Mouse (Mus musculus) liver, embryonic 16.5 days (tissue): ENCODE measurements around the gene Eps15l1. TPM values are rescaled to one million over a fixed set of nuclear protein-coding genes. Genes with fewer than 3 reads are reported as not detected.

Experiments used
- ATAC-seq: fragments of 200-750 bp; cut with Nextera tagmentation; 2 replicates; pipeline ENCODE4 v1.8.0; 2017; ENCODE audit warnings: low read depth, mild to moderate bottlenecking, moderate number of reproducible peaks, moderate library complexity
- H3K27ac ChIP-seq: fragments of 300-500 bp; sonication (generic); 2 replicates; pipeline ENCODE4 v1.5.1; 2014; ENCODE audit warnings: mild to moderate bottlenecking, low read length
- H3K27me3 ChIP-seq: fragments of 300-500 bp; sonication (generic); 2 replicates; pipeline ENCODE4 v1.6.1; 2014; ENCODE audit warnings: low read depth, low read length, mixed read lengths; ENCODE audit not compliant: control insufficient read depth, insufficient read depth
- H3K36me3 ChIP-seq: fragments of 300-500 bp; sonication (generic); 2 replicates; pipeline ENCODE4 v1.6.1; 2014; ENCODE audit warnings: mild to moderate bottlenecking; ENCODE audit not compliant: control insufficient read depth, insufficient read depth
- H3K4me1 ChIP-seq: fragments of 300-500 bp; sonication (generic); 2 replicates; pipeline ENCODE4 v1.6.1; 2014; ENCODE audit warnings: low read depth, low read length, mixed read lengths; ENCODE audit not compliant: control insufficient read depth
- H3K4me2 ChIP-seq: fragments of 300-500 bp; sonication (generic); 2 replicates; pipeline ENCODE4 v1.6.1; 2014; ENCODE audit warnings: low read depth, low read length, mixed read lengths
- H3K4me3 ChIP-seq: fragments of 300-500 bp; sonication (generic); 2 replicates; pipeline ENCODE4 v1.5.1; 2014; ENCODE audit warnings: low read depth, mild to moderate bottlenecking, low read length
- H3K9ac ChIP-seq: fragments of 300-500 bp; sonication (generic); 2 replicates; pipeline ENCODE4 v1.6.1; 2014; ENCODE audit warnings: low read depth, low read length
- H3K9me3 ChIP-seq: fragments of 300-500 bp; sonication (generic); replicated peaks from 2 replicates; pipeline ENCODE4 v1.6.1; 2016; ENCODE audit warnings: low read length; ENCODE audit not compliant: control insufficient read depth
- WGBS: fragments of 180-500 bp; shearing (Covaris S2); extraction: QIAGEN DNeasy Blood & Tissue Kit; methylation state at CpG from one replicate; pipeline ENCODE4 v1.1.7; 2014; ENCODE audit not compliant: insufficient replicate concordance; 5-methylcytosine and 5-hydroxymethylcytosine counted together
- polyA plus RNA-seq: library from polyadenylated mRNA; unstranded; fragments of >200 nt; fragmentation: Nextera tagmentation; extraction: Ambion mirVana; gene quantifications from 2 replicates; pipeline ENCODE4 v1.2.1, GENCODE M21; 2015

The Eps15l1 gene
- polyA plus RNA-seq, 1 experiment from 2014 or later: 19.2 TPM

DNA sequence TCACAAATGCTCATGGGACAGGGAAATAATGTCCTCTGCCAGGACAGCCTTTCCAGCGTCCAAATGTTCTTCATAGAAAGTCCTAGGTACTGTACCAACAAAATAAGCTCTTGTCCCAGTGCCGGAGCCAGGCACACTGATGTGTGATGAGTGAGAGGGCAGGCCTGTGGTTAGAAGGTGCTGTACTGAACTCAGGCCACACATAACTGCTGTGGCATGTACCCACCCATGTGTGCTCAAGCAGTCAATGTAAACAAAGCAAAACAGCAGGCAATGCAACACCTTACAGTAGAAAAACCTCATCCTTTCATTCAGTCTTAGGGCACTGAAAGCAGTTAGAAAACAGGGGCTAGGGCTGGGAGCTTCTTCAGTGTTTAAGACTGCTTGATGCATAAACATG lies 35.5 kb downstream of the Eps15l1 start:
- no peak overlapping the region for H3K4me3 ChIP-seq
- no peaks in the 10 kb centered on the region for H3K4me1 ChIP-seq
- H3K4me2 ChIP-seq: no peak overlapping the region
- H3K9me3 ChIP-seq: no peaks in the 10 kb centered on the region
- no peak overlapping the region for H3K9ac ChIP-seq
- no peaks in the 10 kb centered on the region for H3K27me3 ChIP-seq
- 85% methylated on average over 2 of the region's 2 CpGs for WGBS
- H3K27ac ChIP-seq: no peak overlapping the region
- no peak for ATAC-seq
- peaks cover 54% of the 10 kb centered on the region for H3K36me3 ChIP-seq

DNA sequence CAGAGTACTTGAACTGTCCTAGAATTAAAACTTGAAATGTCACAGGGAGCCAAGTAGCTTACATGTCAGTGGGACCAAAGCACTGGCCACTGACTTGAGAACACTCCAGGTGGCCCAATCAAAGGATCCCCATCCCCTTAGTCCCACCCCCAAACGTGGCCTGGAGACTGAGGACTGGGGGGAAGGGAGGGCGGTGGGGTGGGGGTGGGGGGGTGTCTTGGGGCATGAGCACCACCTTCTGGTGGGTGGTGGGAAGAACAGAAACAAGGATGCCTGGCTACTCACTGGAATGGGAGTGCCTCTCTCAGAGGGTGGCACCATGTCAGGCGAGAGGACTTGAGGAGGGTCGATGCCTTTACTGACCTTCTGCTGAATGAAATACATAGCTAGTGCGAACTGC lies 38.9 kb downstream of the Eps15l1 start:
- Histone ChIP-seq H3K4me2 (no peak overlapping the region), H3K27me3 (no peaks in the 10 kb centered on the region), H3K4me3 (no peak overlapping the region), H3K27ac (no peak overlapping the region), H3K9me3 (no peaks in the 10 kb centered on the region), H3K9ac (no peak overlapping the region), H3K4me1 (no peaks in the 10 kb centered on the region), H3K36me3 (peaks cover 65% of the 10 kb centered on the region)
- ATAC-seq: no peak
- 65% methylated on average over 5 of the region's 5 CpGs for WGBS

DNA sequence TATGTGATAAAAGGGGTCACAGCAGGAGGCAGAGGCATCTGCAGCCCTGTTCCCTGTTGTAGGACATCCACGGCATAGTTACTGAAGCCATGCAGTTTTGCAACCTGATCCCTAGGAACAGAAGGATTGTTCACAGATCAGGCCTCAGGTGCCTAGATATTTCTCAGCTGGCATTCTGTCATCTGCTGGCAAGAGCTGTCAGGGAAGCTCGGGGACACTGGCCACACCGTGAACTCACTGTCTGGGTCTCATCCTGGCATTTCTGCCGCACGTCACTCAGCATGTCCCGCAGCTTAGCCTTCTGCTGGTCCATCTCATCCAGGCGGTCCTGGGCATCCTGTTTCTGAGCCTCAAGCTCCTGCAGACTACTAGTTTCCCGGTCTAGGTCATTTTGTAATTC lies 40.6 kb downstream of the Eps15l1 start:
- H3K9me3 ChIP-seq: no peaks in the 10 kb centered on the region
- no peak overlapping the region for H3K4me3 ChIP-seq
- H3K36me3 ChIP-seq: peaks cover 61% of the 10 kb centered on the region
- H3K4me1 ChIP-seq: no peaks in the 10 kb centered on the region
- no peak overlapping the region for H3K27ac ChIP-seq
- H3K9ac ChIP-seq: no peak overlapping the region
- ATAC-seq: no peak
- H3K4me2 ChIP-seq: no peak overlapping the region
- WGBS: 88% methylated on average over 8 of the region's 8 CpGs
- H3K27me3 ChIP-seq: no peaks in the 10 kb centered on the region

DNA sequence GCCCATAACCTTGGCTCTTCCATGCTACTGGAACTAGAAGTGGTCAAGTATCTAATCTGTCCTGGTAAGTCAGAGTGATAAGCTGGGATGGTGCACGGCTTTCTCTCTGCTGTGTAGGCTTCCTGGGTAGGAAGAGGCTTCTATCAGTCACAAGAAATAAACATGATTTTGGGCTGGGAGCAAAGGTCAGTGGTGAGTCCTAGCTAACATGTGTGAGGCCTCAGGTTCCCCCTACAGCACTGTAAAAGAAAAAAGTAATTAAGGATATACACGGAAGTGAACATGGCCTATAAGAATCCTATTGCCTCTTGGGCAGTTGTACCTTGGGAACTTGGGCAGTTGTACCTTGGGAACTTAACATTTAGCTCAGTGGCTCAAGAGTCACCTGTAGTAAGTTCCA lies 44.4 kb downstream of the Eps15l1 start:
- Histone ChIP-seq H3K9ac (no peak overlapping the region), H3K4me1 (no peaks in the 10 kb centered on the region), H3K9me3 (no peaks in the 10 kb centered on the region), H3K4me3 (no peak overlapping the region), H3K36me3 (peaks cover 46% of the 10 kb centered on the region), H3K27ac (no peak overlapping the region), H3K27me3 (no peaks in the 10 kb centered on the region), H3K4me2 (no peak overlapping the region)
- WGBS: 60% methylated on average over 2 of the region's 2 CpGs
- no peak for ATAC-seq

DNA sequence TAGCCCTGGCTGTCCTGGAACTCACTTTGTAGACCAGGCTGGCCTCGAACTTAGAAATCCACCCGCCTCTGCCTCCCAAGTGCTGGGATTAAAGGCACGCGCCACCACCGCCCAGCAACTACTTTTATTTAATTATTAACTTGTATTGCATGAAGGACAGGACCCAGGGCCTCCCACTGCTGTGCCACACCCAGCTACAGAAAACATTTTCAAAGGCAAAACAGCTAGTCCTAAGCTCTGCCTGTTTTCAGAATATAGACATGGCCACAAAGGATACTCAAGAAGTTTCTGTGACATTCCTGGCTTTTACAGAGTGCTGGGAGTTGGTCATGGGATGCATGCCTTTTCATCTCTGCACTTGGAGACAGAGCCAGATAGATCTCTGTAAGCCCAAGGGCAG lies 45.0 kb downstream of the Eps15l1 start:
- no peaks in the 10 kb centered on the region for H3K4me1 ChIP-seq
- H3K9me3 ChIP-seq: no peaks in the 10 kb centered on the region
- no peak overlapping the region for H3K4me3 ChIP-seq
- H3K4me2 ChIP-seq: no peak overlapping the region
- no peaks in the 10 kb centered on the region for H3K27me3 ChIP-seq
- H3K9ac ChIP-seq: no peak overlapping the region
- 80% methylated on average over 5 of the region's 5 CpGs for whole genome bisulfite sequencing
- no peak for ATAC-seq
- no peak overlapping the region for H3K27ac ChIP-seq
- peaks cover 47% of the 10 kb centered on the region for H3K36me3 ChIP-seq

DNA sequence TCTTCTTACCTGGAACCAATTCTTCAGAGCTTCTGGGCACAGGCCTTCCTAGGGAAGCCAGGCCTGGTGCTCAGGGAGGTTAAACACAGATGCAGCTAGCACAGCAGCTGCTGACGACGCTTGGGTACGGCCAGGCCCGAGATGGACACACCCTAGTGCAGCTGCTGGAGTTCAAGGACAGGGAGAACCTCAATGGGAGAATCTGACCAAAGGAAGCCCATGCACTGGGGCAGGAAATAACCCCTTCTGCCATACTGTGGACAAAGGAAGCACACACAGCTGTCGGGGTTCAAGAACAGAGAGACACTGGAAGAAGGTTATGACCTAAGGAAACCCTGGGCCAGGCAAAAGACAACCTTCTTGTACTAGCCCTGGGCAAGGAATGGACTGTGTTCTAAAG lies 46.1 kb downstream of the Eps15l1 start:
- WGBS: 64% methylated on average over 5 of the region's 5 CpGs
- Histone ChIP-seq H3K4me2 (no peak overlapping the region), H3K27ac (no peak overlapping the region), H3K9me3 (no peaks in the 10 kb centered on the region), H3K4me1 (no peaks in the 10 kb centered on the region), H3K27me3 (no peaks in the 10 kb centered on the region), H3K9ac (no peak overlapping the region), H3K4me3 (no peak overlapping the region), H3K36me3 (peaks cover 47% of the 10 kb centered on the region)
- ATAC-seq: peak; percentile 30; the same call in 1 of the 2 replicates

DNA sequence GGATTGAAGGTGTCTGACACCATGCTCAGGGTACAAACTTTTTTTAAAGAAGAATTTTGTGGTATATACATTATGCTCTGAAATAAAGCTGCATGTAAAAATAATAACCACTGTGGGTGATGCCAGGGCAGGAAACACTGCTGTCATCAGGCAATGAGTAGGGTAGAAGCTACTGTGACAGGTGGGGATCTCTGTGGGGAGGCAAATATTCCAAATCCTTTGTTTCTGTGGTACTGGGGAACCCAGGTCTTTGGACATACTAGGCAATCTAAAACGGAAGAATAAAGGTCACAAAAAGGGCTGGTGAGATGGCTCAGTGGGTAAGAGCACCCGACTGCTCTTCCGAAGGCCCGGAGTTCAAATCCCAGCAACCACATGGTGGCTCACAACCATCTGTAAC lies 48.9 kb downstream of the Eps15l1 start:
- no peak overlapping the region for H3K27ac ChIP-seq
- no peaks in the 10 kb centered on the region for H3K4me1 ChIP-seq
- WGBS: 84% methylated on average over 4 of the region's 4 CpGs
- H3K9ac ChIP-seq: no peak overlapping the region
- ATAC-seq: no peak
- H3K27me3 ChIP-seq: no peaks in the 10 kb centered on the region
- no peak overlapping the region for H3K4me3 ChIP-seq
- no peak overlapping the region for H3K4me2 ChIP-seq
- no peaks in the 10 kb centered on the region for H3K9me3 ChIP-seq
- H3K36me3 ChIP-seq: peaks cover 45% of the 10 kb centered on the region

DNA sequence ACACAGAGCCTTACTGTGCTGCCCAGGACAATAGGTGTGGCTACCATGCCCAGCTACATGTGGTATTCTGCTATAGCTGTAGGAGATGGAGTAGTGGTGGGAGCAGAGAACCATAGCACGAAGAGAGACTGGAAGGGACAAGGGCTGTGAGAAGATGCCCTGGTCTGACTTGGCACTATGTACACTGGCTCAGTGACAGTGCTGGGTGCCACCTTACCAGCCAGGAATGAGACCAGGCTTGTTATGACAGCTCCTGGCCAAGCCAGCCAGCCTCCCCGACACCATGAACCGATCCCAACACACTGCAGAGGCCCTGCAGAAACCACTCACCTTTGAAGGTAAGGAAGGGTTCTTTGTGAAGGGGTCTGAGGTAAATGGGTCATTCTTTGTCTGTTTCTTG lies 49.9 kb downstream of the Eps15l1 start:
- peaks cover 39% of the 10 kb centered on the region for H3K36me3 ChIP-seq
- no peak overlapping the region for H3K9ac ChIP-seq
- no peak for ATAC-seq
- H3K4me3 ChIP-seq: no peak overlapping the region
- no peaks in the 10 kb centered on the region for H3K27me3 ChIP-seq
- H3K27ac ChIP-seq: no peak overlapping the region
- H3K9me3 ChIP-seq: no peaks in the 10 kb centered on the region
- no peaks in the 10 kb centered on the region for H3K4me1 ChIP-seq
- no peak overlapping the region for H3K4me2 ChIP-seq
- 92% methylated on average over 3 of the region's 3 CpGs for WGBS

DNA sequence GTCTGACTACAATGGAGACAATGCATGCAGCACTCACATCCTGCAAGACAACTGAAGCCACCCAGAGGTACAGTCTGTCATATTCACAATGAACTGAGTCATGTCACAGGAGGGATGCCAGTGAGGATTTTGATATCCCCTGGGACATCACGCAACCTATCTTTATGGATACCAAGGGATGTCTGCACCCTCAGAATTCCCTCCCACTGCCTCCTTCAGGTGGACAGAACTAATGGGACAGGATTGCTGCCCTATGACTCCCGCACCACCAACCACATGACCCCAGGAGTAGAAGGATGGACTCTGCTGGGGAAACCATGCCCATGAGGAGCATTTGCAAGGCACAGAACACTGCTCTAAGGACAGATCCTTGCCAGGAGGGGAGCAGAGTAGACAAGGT lies 54.8 kb downstream of the Eps15l1 start:
- peaks cover 31% of the 10 kb centered on the region for H3K36me3 ChIP-seq
- ATAC-seq: no peak
- H3K4me1 ChIP-seq: no peaks in the 10 kb centered on the region
- 85% methylated on average over 2 of the region's 2 CpGs for WGBS
- H3K9me3 ChIP-seq: no peaks in the 10 kb centered on the region
- H3K27me3 ChIP-seq: no peaks in the 10 kb centered on the region
- H3K27ac ChIP-seq: no peak overlapping the region
- H3K4me2 ChIP-seq: no peak overlapping the region
- H3K4me3 ChIP-seq: no peak overlapping the region
- no peak overlapping the region for H3K9ac ChIP-seq

DNA sequence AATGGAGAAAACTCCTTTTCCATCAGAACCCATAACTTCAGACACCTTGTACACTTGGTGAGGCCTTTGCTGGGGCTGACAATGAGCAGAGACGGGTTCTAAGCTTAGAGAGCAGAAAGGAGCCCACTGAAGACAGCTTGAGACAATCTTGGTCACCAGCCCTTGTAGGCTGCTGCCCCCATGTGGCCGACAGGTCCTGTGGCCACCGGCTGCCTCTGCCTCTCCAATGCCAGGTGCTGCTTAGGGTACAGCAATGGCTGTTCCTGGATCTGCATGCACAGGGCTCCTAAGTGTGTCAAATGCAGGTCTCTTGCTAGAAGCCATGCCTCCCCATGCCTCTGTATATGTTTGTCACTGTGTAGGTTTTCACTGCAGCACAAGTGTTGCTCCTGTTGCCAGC lies 55.4 kb downstream of the Eps15l1 start:
- ATAC-seq: no peak
- Histone ChIP-seq H3K9me3 (no peaks in the 10 kb centered on the region), H3K4me3 (no peak overlapping the region), H3K36me3 (peaks cover 27% of the 10 kb centered on the region), H3K4me1 (no peaks in the 10 kb centered on the region), H3K27me3 (no peaks in the 10 kb centered on the region), H3K9ac (no peak overlapping the region), H3K27ac (no peak overlapping the region), H3K4me2 (no peak overlapping the region)
- 22% methylated on average over 3 of the region's 3 CpGs for WGBS
